Mouse (Mus musculus): Measurements from ENCODE around the gene Tmem30a. TPM values are rescaled to one million over a fixed set of nuclear protein-coding genes. Genes with fewer than 3 reads are reported as not detected.

Tmem30a gene
- total and polyA plus RNA-seq, 3 experiments, result 29.7 to 83.6 (median 42.1) TPM

Other genes starting within 250 kb of the Tmem30a start
- gene Col12a1, start 74.7 kb downstream of the Tmem30a start, total RNA-seq (2012; rRNA removed), result 0.08 and 0.21 TPM in 2 replicates
- 0.24 and 0.46 TPM in 2 replicates for gene Col12a1, start 74.7 kb downstream of the Tmem30a start, total RNA-seq (2014; rRNA removed)
- 0.07 and 0.41 TPM in 2 replicates for gene Col12a1, start 74.7 kb downstream of the Tmem30a start, polyA plus RNA-seq (2012; ENCODE audit: insufficient read length, low read depth)
- gene Cox7a2, start 33.6 kb downstream of the Tmem30a start, total RNA-seq (2012; rRNA removed), result 393 and 420 TPM in 2 replicates
- 597 and 606 TPM in 2 replicates for gene Cox7a2, start 33.6 kb downstream of the Tmem30a start, total RNA-seq (2014; rRNA removed)
- gene Cox7a2, start 33.6 kb downstream of the Tmem30a start, polyA plus RNA-seq (2012; ENCODE audit: insufficient read length, low read depth), result 258 and 307 TPM in 2 replicates
- gene Filip1, start 219.3 kb upstream of the Tmem30a start, total RNA-seq (2012; rRNA removed), result 0.50 and 1.5 TPM in 2 replicates
- 0.24 and 0.71 TPM in 2 replicates for gene Filip1, start 219.3 kb upstream of the Tmem30a start, total RNA-seq (2014; rRNA removed)
- gene Filip1, start 219.3 kb upstream of the Tmem30a start, polyA plus RNA-seq (2012; ENCODE audit: insufficient read length, low read depth), result 1.3 and 1.4 TPM in 2 replicates

Data from CH12.LX (cell line).